In genomic region chr9:108567931-108568419, GRCm38 (mm10) we compare ENCODE assay signal across 8 mouse cellular contexts. TPM values are rescaled to one million over a fixed set of nuclear protein-coding genes. Genes with fewer than 3 reads are reported as not detected.
DNase-seq lines count a peak whose midpoint lies in the region; ATAC-seq lines count a peak whose summit lies in the region.

No protein-coding gene starts in this region.

- H3K36me3 ChIP-seq in hindbrain, embryonic 10.5 days: peaks cover 57% of the 10 kb centered on the region
- H3K36me3 ChIP-seq in liver, embryonic 11.5 days (ENCODE audit: control insufficient read depth, insufficient read depth, low read length): peaks cover 38% of the 10 kb centered on the region
- peaks cover 48% of the 10 kb centered on the region for H3K36me3 ChIP-seq in neural tube, embryonic 12.5 days

- H3K4me3 ChIP-seq in brown adipose tissue, adult 24 weeks (ENCODE audit: insufficient read depth, low read depth, low read length): peak overlapping the region; percentile 79
- H3K4me3 ChIP-seq in hindbrain, embryonic 10.5 days: peak overlapping the region; percentile 74
- peak overlapping the region; percentile 78 for H3K4me3 ChIP-seq in liver, embryonic 11.5 days (ENCODE audit: low read depth, low read length)
- H3K4me3 ChIP-seq in neural tube, embryonic 12.5 days: peak overlapping the region; percentile 68

- H3K9me3 ChIP-seq in hindbrain, embryonic 10.5 days: no peaks in the 10 kb centered on the region
- H3K9me3 ChIP-seq in liver, embryonic 11.5 days (ENCODE audit: control insufficient read depth, low read length): no peaks in the 10 kb centered on the region
- H3K9me3 ChIP-seq in neural tube, embryonic 12.5 days: no peaks in the 10 kb centered on the region

- H3K9ac ChIP-seq in liver, embryonic 11.5 days (ENCODE audit: low read depth, low read length): peak overlapping the region; percentile 85
- H3K9ac ChIP-seq in neural tube, embryonic 12.5 days: peak overlapping the region; percentile 75

- DNase-seq in kidney, adult 18-20 months: peak; percentile 36
- no peak for DNase-seq in kidney, adult 11 months
- no peak for DNase-seq in hindbrain, embryonic 10.5 days (ENCODE audit: low spot score)
- DNase-seq in liver, embryonic 11.5 days (ENCODE audit: low spot score): no peak
- no peak for DNase-seq in Muller cell, postnatal 12 days (ENCODE audit: inconsistent ontology term)
- no peak for DNase-seq in frontal cortex, postnatal 14 days (ENCODE audit: low spot score in 2 of 2)

- no peaks in the 10 kb centered on the region for H3K27me3 ChIP-seq in hindbrain, embryonic 10.5 days (ENCODE audit: insufficient read depth, poor library complexity, severe bottlenecking)
- H3K27me3 ChIP-seq in liver, embryonic 11.5 days (replicated peaks; ENCODE audit: control insufficient read depth, insufficient read depth, low read length): no peaks in the 10 kb centered on the region
- H3K27me3 ChIP-seq in neural tube, embryonic 12.5 days (replicated peaks): no peaks in the 10 kb centered on the region

- H3K27ac ChIP-seq in brown adipose tissue, adult 24 weeks (replicated peaks; ENCODE audit: low read depth, low read length): peak overlapping the region; percentile 71
- peak overlapping the region; percentile 94 for H3K27ac ChIP-seq in hindbrain, embryonic 10.5 days
- H3K27ac ChIP-seq in liver, embryonic 11.5 days (ENCODE audit: low read depth, low read length): peak overlapping the region; percentile 98
- H3K27ac ChIP-seq in neural tube, embryonic 12.5 days: peak overlapping the region; percentile 90; the same call in 1 of the 2 replicates

- no peak for ATAC-seq in liver, embryonic 11.5 days (replicated peaks; ENCODE audit: low FRiP score)
- ATAC-seq in neural tube, embryonic 12.5 days (ENCODE audit: low FRiP score, low read depth): no peak

- H3K4me2 ChIP-seq in liver, embryonic 11.5 days: peak overlapping the region; percentile 100
- H3K4me2 ChIP-seq in neural tube, embryonic 12.5 days (replicated peaks): peak overlapping the region; percentile 99

- H3K4me1 ChIP-seq in brown adipose tissue, adult 24 weeks (ENCODE audit: control insufficient read depth, insufficient read depth, insufficient read length, low read length): peaks cover 13% of the 10 kb centered on the region
- H3K4me1 ChIP-seq in hindbrain, embryonic 10.5 days (replicated peaks): peaks cover 56% of the 10 kb centered on the region
- peaks cover 47% of the 10 kb centered on the region for H3K4me1 ChIP-seq in liver, embryonic 11.5 days (replicated peaks; ENCODE audit: control insufficient read depth, insufficient read depth, low read length)
- H3K4me1 ChIP-seq in neural tube, embryonic 12.5 days: peaks cover 39% of the 10 kb centered on the region

- 8% methylated on average over 18 of the region's 18 CpGs for WGBS in hindbrain, embryonic 10.5 days
- 7% methylated on average over 18 of the region's 18 CpGs for WGBS in liver, embryonic 11.5 days
- WGBS in neural tube, embryonic 12.5 days: 13% methylated on average over 18 of the region's 18 CpGs

RNA-seq across cellular contexts. Expression of gene Ndufaf3, which starts 0.7 kb away (rescaled TPM):
- polyA plus RNA-seq in brown adipose tissue, adult 24 weeks (2012; ENCODE audit: insufficient read depth, insufficient read length, missing spikeins): 91.2 and 111 TPM in 2 replicates
- polyA plus RNA-seq in hindbrain, embryonic 10.5 days (2016; fragmentation: Nextera tagmentation; extraction: Ambion mirVana): 57.0 and 69.3 TPM in 2 replicates
- polyA plus RNA-seq in liver, embryonic 11.5 days (2014; fragmentation: Nextera tagmentation; extraction: Ambion mirVana): 45.9 and 46.2 TPM in 2 replicates
- 67.3 and 69.0 TPM in 2 replicates for polyA plus RNA-seq in neural tube, embryonic 12.5 days (2016; fragmentation: Nextera tagmentation; extraction: Ambion mirVana)

RNA-seq across cellular contexts. Expression of gene Dalrd3, which starts 1.7 kb away (rescaled TPM):
- 57.1 and 58.3 TPM in 2 replicates for polyA plus RNA-seq in brown adipose tissue, adult 24 weeks (2012; ENCODE audit: insufficient read depth, insufficient read length, missing spikeins)
- polyA plus RNA-seq in hindbrain, embryonic 10.5 days (2016; fragmentation: Nextera tagmentation; extraction: Ambion mirVana): 169 and 222 TPM in 2 replicates
- 102 and 106 TPM in 2 replicates for polyA plus RNA-seq in liver, embryonic 11.5 days (2014; fragmentation: Nextera tagmentation; extraction: Ambion mirVana)
- 240 and 254 TPM in 2 replicates for polyA plus RNA-seq in neural tube, embryonic 12.5 days (2016; fragmentation: Nextera tagmentation; extraction: Ambion mirVana)

RNA-seq across cellular contexts. Expression of gene Impdh2, which starts 7.9 kb away (rescaled TPM):
- polyA plus RNA-seq in brown adipose tissue, adult 24 weeks (2012; ENCODE audit: insufficient read depth, insufficient read length, missing spikeins): 18.9 and 21.5 TPM in 2 replicates
- 185 and 214 TPM in 2 replicates for polyA plus RNA-seq in hindbrain, embryonic 10.5 days (2016; fragmentation: Nextera tagmentation; extraction: Ambion mirVana)
- polyA plus RNA-seq in liver, embryonic 11.5 days (2014; fragmentation: Nextera tagmentation; extraction: Ambion mirVana): 285 and 298 TPM in 2 replicates
- 124 and 134 TPM in 2 replicates for polyA plus RNA-seq in neural tube, embryonic 12.5 days (2016; fragmentation: Nextera tagmentation; extraction: Ambion mirVana)

RNA-seq across cellular contexts. Expression of gene Wdr6, which starts 10.6 kb away (rescaled TPM):
- polyA plus RNA-seq in brown adipose tissue, adult 24 weeks (2012; ENCODE audit: insufficient read depth, insufficient read length, missing spikeins): 14.6 TPM in 2 replicates
- polyA plus RNA-seq in hindbrain, embryonic 10.5 days (2016; fragmentation: Nextera tagmentation; extraction: Ambion mirVana): 166 and 233 TPM in 2 replicates
- 51.8 and 54.0 TPM in 2 replicates for polyA plus RNA-seq in liver, embryonic 11.5 days (2014; fragmentation: Nextera tagmentation; extraction: Ambion mirVana)
- polyA plus RNA-seq in neural tube, embryonic 12.5 days (2016; fragmentation: Nextera tagmentation; extraction: Ambion mirVana): 285 and 286 TPM in 2 replicates

RNA-seq across cellular contexts. Expression of gene P4htm, which starts 29.5 kb away (rescaled TPM):
- 0.83 and 1.3 TPM in 2 replicates for polyA plus RNA-seq in brown adipose tissue, adult 24 weeks (2012; ENCODE audit: insufficient read depth, insufficient read length, missing spikeins)
- polyA plus RNA-seq in hindbrain, embryonic 10.5 days (2016; fragmentation: Nextera tagmentation; extraction: Ambion mirVana): 7.3 and 12.2 TPM in 2 replicates
- polyA plus RNA-seq in liver, embryonic 11.5 days (2014; fragmentation: Nextera tagmentation; extraction: Ambion mirVana): 2.1 and 2.5 TPM in 2 replicates
- 20.9 and 21.3 TPM in 2 replicates for polyA plus RNA-seq in neural tube, embryonic 12.5 days (2016; fragmentation: Nextera tagmentation; extraction: Ambion mirVana)
